23 mouse cellular contexts compared by ENCODE assay signal in the genomic region with DNA sequence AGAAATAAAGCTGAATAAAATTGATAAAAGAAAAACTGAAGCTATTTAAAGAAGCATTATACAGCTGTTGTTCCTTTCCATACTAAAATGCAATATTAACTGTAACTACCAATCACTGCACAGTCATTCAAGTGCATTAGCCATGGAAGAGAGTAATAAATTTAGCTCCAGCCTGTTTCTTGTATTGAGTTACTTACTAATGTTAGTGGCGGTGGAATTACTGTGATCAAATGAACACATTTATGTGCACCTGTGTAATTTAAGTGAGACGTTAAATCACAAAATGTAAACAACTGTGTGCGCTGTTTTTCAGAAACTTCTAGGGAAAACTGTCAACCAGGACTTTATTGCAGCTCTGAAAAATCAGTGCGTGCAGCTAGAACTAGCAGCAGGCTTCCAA.
"Had no signal": no experiment of that assay in that cellular context is flagged by ENCODE, and none has a peak within 500 bp of the region (broad histone marks: within the 10 kb centered on the region; RNA-seq: fewer than 3 reads in every experiment).

No protein-coding gene starts in this region.

- H3K4me3 ChIP-seq: heart, adult 2 months; heart, embryonic 13.5 days; heart, embryonic 15.5 days; hindbrain, embryonic 13.5 days; hindbrain, embryonic 15.5 days; limb, embryonic 13.5 days; limb, embryonic 15.5 days; liver, embryonic 12.5 days had no signal

- H3K27me3 ChIP-seq: heart, embryonic 13.5 days; heart, embryonic 15.5 days; hindbrain, embryonic 13.5 days; hindbrain, embryonic 15.5 days; limb, embryonic 13.5 days; limb, embryonic 15.5 days; liver, embryonic 12.5 days had no signal

- H3K36me3 ChIP-seq: heart, embryonic 13.5 days; heart, embryonic 15.5 days; hindbrain, embryonic 13.5 days; hindbrain, embryonic 15.5 days; limb, embryonic 13.5 days; limb, embryonic 15.5 days; liver, embryonic 12.5 days had no signal

- H3K4me2 ChIP-seq: heart, embryonic 11.5 days; heart, embryonic 13.5 days; heart, embryonic 15.5 days; hindbrain, embryonic 13.5 days; hindbrain, embryonic 15.5 days; limb, embryonic 13.5 days; limb, embryonic 15.5 days; liver, embryonic 12.5 days had no signal

- DNase-seq: gastrocnemius, postnatal 14 days; gastrocnemius, postnatal 36 days; heart, adult 11 months; heart, adult 2 months; heart, postnatal 14 days; heart, postnatal 36 days; kidney, adult 2 months; kidney, postnatal 10 days; kidney, postnatal 36 days; layer of hippocampus, adult 9-11 months; layer of hippocampus, postnatal 36 days; left cerebral cortex, postnatal 4 days had no signal

- H3K9ac ChIP-seq: heart, embryonic 13.5 days; heart, embryonic 15.5 days; hindbrain, embryonic 13.5 days; hindbrain, embryonic 15.5 days; limb, embryonic 13.5 days; limb, embryonic 15.5 days; liver, embryonic 12.5 days; liver, embryonic 14.5 days had no signal

- H3K27ac ChIP-seq: heart, adult 2 months; heart, embryonic 13.5 days; heart, embryonic 15.5 days; hindbrain, embryonic 13.5 days; hindbrain, embryonic 15.5 days; hindbrain, postnatal 0 days; limb, embryonic 13.5 days; limb, embryonic 15.5 days; liver, embryonic 12.5 days; liver, embryonic 14.5 days had no signal

- H3K4me1 ChIP-seq: heart, embryonic 13.5 days; heart, embryonic 15.5 days; hindbrain, embryonic 13.5 days; hindbrain, embryonic 15.5 days; limb, embryonic 13.5 days; limb, embryonic 15.5 days; liver, embryonic 12.5 days had no signal

- ATAC-seq: hindbrain, postnatal 0 days; intestine, embryonic 16.5 days; liver, embryonic 12.5 days had no signal

- H3K9me3 ChIP-seq: heart, embryonic 13.5 days; heart, embryonic 15.5 days; hindbrain, embryonic 13.5 days; hindbrain, embryonic 15.5 days; limb, embryonic 13.5 days; limb, embryonic 15.5 days; liver, embryonic 12.5 days had no signal
